Mouse (Mus musculus) midbrain, postnatal 0 days (tissue): Measurements from ENCODE around the gene Tmem59l. TPM values are rescaled to one million over a fixed set of nuclear protein-coding genes. Genes with fewer than 3 reads are reported as not detected.

Experiments used
- ATAC-seq: fragments of 200-750 bp; cut with Nextera tagmentation; 2 replicates; pipeline ENCODE4 v1.8.0; 2017; ENCODE audit warnings: moderate number of reproducible peaks, mild to moderate bottlenecking, moderate TSS enrichment, moderate library complexity; ENCODE audit not compliant: low FRiP score
- DNase-seq: peaks from one replicate; pipeline ENCODE4 v3.0.0-alpha.2; 2015; ENCODE audit warnings: low spot score
- H3K27ac ChIP-seq: fragments of 300-500 bp; sonication (generic); 2 replicates; pipeline ENCODE4 v1.5.1; 2014; ENCODE audit warnings: low read depth, mild to moderate bottlenecking, low read length, mixed read lengths
- H3K27me3 ChIP-seq: fragments of 300-500 bp; sonication (generic); 2 replicates; pipeline ENCODE4 v1.6.1; 2014; ENCODE audit warnings: low read length, control low read depth, mixed read lengths; ENCODE audit not compliant: insufficient read depth
- H3K36me3 ChIP-seq: fragments of 300-500 bp; sonication (generic); 2 replicates; pipeline ENCODE4 v1.6.1; 2014; ENCODE audit warnings: low read length, control low read depth, mixed read lengths; ENCODE audit not compliant: insufficient read depth
- H3K4me1 ChIP-seq: fragments of 300-500 bp; sonication (generic); 2 replicates; pipeline ENCODE4 v1.6.1; 2014; ENCODE audit warnings: mild to moderate bottlenecking, control low read depth, antibody characterized with exemption, low read length, mixed read lengths; ENCODE audit not compliant: insufficient read depth
- H3K4me2 ChIP-seq: fragments of 300-500 bp; sonication (generic); 2 replicates; pipeline ENCODE4 v1.6.1; 2014; ENCODE audit warnings: low read depth, mild to moderate bottlenecking, low read length, mixed read lengths; ENCODE audit not compliant: poor library complexity, severe bottlenecking
- H3K4me3 ChIP-seq: fragments of 300-500 bp; sonication (generic); 2 replicates; pipeline ENCODE4 v1.5.1; 2014; ENCODE audit warnings: low read depth, mild to moderate bottlenecking, low read length, moderate library complexity
- H3K9ac ChIP-seq: fragments of 300-500 bp; sonication (generic); replicated peaks from 2 replicates; pipeline ENCODE4 v1.6.1; 2014; ENCODE audit warnings: mild to moderate bottlenecking, low read length, moderate library complexity, mixed read lengths; ENCODE audit not compliant: poor library complexity, severe bottlenecking
- H3K9me3 ChIP-seq: fragments of 300-500 bp; sonication (generic); 2 replicates; pipeline ENCODE4 v1.6.1; 2016; ENCODE audit warnings: low read length, control low read depth
- CTCF ChIP-seq: IDR thresholded peaks from 2 replicates; pipeline ENCODE4 v1.5.1; 2016; ENCODE audit warnings: antibody characterized with exemption, mild to moderate bottlenecking
- WGBS: fragments of 180-500 bp; shearing (Covaris S2); extraction: QIAGEN DNeasy Blood & Tissue Kit; methylation state at CpG from one replicate; pipeline ENCODE4 v1.1.7; 2014; 5-methylcytosine and 5-hydroxymethylcytosine counted together
- polyA plus RNA-seq: library from polyadenylated mRNA; unstranded; fragments of >200 nt; fragmentation: Nextera tagmentation; extraction: Ambion mirVana; gene quantifications from 2 replicates; pipeline ENCODE4 v1.2.1, GENCODE M21; 2015
- total RNA-seq: library from RNA; depleted of rRNA; stranded (reverse); fragments of >200 nt; gene quantifications from 2 replicates; pipeline ENCODE4 v1.2.3, GENCODE M21; 2014

The Tmem59l gene
- total and polyA plus RNA-seq, 2 experiments from 2014 or later = 203 to 206 TPM

GRCm38 (mm10) chr8:70492664-70493640, 5.8 kb upstream of the Tmem59l start, which contains the start of gene Crlf1:
Crlf1 (plus strand) TSS chr8:70493158.
- peak within 1 kb of the TSS; percentile 35 for H3K4me3 ChIP-seq
- H3K9ac ChIP-seq = peak within 1 kb of the TSS; percentile 42; the same call in 1 of the 2 replicates
- H3K36me3 ChIP-seq = no peaks in the 10 kb centered on the region
- peaks cover 14% of the 10 kb centered on the region; the same call in 1 of the 2 replicates for H3K4me1 ChIP-seq
- H3K27ac ChIP-seq = no peak within 1 kb of the TSS
- H3K27me3 ChIP-seq = peaks cover 90% of the 10 kb centered on the region
- ATAC-seq = peak; percentile 31
- H3K9me3 ChIP-seq = no peaks in the 10 kb centered on the region
- no peak for DNase-seq
- under 1% methylated on average over 54 of the region's 93 CpGs for WGBS
- TF ChIP-seq CTCF = no peak
- peak within 1 kb of the TSS; percentile 67 for H3K4me2 ChIP-seq

GRCm38 (mm10) chr8:70490880-70491495, 3.8 kb upstream of the Tmem59l start:
- no peak for TF ChIP-seq CTCF
- Histone ChIP-seq H3K36me3 (no peaks in the 10 kb centered on the region), H3K27ac (no peak overlapping the region), H3K9ac (no peak overlapping the region), H3K4me2 (no peak overlapping the region), H3K4me1 (peaks cover 21% of the 10 kb centered on the region), H3K9me3 (no peaks in the 10 kb centered on the region), H3K27me3 (peaks cover 77% of the 10 kb centered on the region), H3K4me3 (no peak overlapping the region)
- WGBS = 2% methylated on average over 20 of the region's 20 CpGs
- ATAC-seq (no peak), DNase-seq (no peak)

- Histone ChIP-seq H3K4me3 (no peak overlapping the region), H3K4me1 (peaks cover 22% of the 10 kb centered on the region), H3K4me2 (no peak overlapping the region), H3K9me3 (no peaks in the 10 kb centered on the region), H3K36me3 (0 out of 2 replicates have a peak, but pooled peaks cover under 1% of the 10 kb centered on the region), H3K27me3 (peaks cover 70% of the 10 kb centered on the region), H3K9ac (no peak overlapping the region), H3K27ac (no peak overlapping the region)
- ATAC-seq (no peak), DNase-seq (no peak)
- WGBS = 7% methylated on average over 10 of the region's 10 CpGs
- TF ChIP-seq CTCF = no peak
These were observed 3.1 kb upstream of the Tmem59l start for GRCm38 (mm10) chr8:70490061-70490879.

GRCm38 (mm10) chr8:70489576-70489975, 2.4 kb upstream of the Tmem59l start:
- DNase-seq (no peak), ATAC-seq (no peak)
- peaks cover 66% of the 10 kb centered on the region for H3K27me3 ChIP-seq
- WGBS = 0% methylated on average over 20 of the region's 41 CpGs
- 0 out of 2 replicates have a peak overlapping the region, but pooled peaks have one; percentile 14 for H3K4me3 ChIP-seq
- no peak for TF ChIP-seq CTCF
- peaks cover 22% of the 10 kb centered on the region for H3K4me1 ChIP-seq
- peaks cover 6% of the 10 kb centered on the region; the same call in 1 of the 2 replicates for H3K36me3 ChIP-seq
- H3K9me3 ChIP-seq = no peaks in the 10 kb centered on the region
- H3K4me2 ChIP-seq = peak overlapping the region; percentile 32; the same call in 1 of the 2 replicates
- H3K27ac ChIP-seq = no peak overlapping the region
- no peak overlapping the region for H3K9ac ChIP-seq

GRCm38 (mm10) chr8:70488931-70489470, 1.8 kb upstream of the Tmem59l start:
- Histone ChIP-seq H3K27ac (no peak overlapping the region), H3K9me3 (no peaks in the 10 kb centered on the region), H3K4me3 (peak overlapping the region; percentile 63; the same call in 1 of the 2 replicates), H3K4me1 (peaks cover 22% of the 10 kb centered on the region), H3K9ac (no peak overlapping the region), H3K4me2 (peak overlapping the region; percentile 69), H3K27me3 (peaks cover 61% of the 10 kb centered on the region), H3K36me3 (peaks cover 9% of the 10 kb centered on the region; the same call in 1 of the 2 replicates)
- 2% methylated on average over 14 of the region's 14 CpGs for WGBS
- ATAC-seq (no peak), DNase-seq (no peak)
- no peak for TF ChIP-seq CTCF
